Mouse (Mus musculus) spleen, adult 2 months (tissue): Measurements from ENCODE around the gene Adap2.

Experiments
- CTCF ChIP-seq: fragments of 200-500 bp; IDR thresholded peaks from 2 replicates; pipeline ENCODE4 v1.5.1; 2011; ENCODE audit warnings: mild to moderate bottlenecking, inconsistent platforms; ENCODE audit not compliant: insufficient read depth, insufficient read length, insufficient replicate concordance; ENCODE audit errors: extremely low read depth
- POLR2A ChIP-seq: fragments of 200-500 bp; IDR thresholded peaks from 2 replicates; pipeline ENCODE4 v1.6.1; 2011; ENCODE audit warnings: low read depth, low read length, inconsistent platforms

DNA sequence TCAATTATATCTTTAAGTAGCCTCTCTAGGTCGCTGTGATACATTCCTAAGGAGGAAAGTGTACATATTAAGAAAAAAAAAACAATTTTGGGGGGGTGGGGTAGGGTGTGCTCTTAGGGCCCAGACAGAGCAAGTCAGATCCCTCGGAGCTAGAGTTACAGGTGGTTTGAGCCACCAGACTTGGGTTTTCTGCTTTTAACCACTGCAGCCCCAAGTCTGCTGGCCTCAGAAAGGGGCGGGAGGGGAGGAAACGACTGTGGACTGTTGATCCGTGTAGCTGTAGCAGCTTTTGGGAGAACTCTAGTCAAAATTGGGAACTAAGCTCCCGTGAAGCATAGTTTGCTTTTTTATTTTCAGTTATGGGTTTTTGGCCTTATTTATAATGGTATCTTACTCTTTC, 56.4 kb downstream of the Adap2 start:
- TF ChIP-seq CTCF (no peak), POLR2A (no peak)
